Mouse (Mus musculus) E14TG2a.4 (cell line): ENCODE data around the gene Abcc3.
"Not testable (repeated sequence)": the region's sequence is repeated elsewhere in the genome, so short reads cannot be mapped to it uniquely, and the experiment has no call there.

Experiments
- CTCF ChIP-seq: conservative IDR thresholded peaks from 2 replicates; pipeline ENCODE4 v1.5.1; 2014; ENCODE audit warnings: low read length
- NANOG ChIP-seq: IDR thresholded peaks from 2 replicates; pipeline ENCODE4 v1.6.1; 2014; ENCODE audit warnings: borderline replicate concordance, low read length, mixed read lengths
- POU5F1 ChIP-seq: IDR thresholded peaks from 2 replicates; pipeline ENCODE4 v1.6.1; 2014; ENCODE audit warnings: low read length, borderline replicate concordance

DNA sequence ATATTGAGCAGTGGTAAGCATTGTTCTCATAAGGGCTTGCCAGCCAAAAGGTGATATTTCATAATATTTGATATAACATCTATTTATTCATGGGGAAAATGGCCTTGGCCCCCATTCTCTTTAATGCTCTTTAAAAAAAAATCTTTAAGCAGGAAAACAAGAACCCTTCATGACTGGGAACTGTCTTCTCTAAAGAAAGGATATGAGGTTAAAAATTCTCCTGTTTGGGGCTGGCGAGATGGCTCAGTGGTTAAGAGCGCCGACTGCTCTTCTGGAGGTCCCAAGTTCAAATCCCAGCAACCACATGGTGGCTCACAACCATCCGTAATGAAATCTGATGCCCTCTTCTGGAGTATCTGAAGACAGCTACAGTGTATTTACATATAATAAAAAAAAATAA lies 9.2 kb upstream of the Abcc3 start:
- TF ChIP-seq CTCF, POU5F1, NANOG: not testable (repeated sequence)
